Mouse (Mus musculus) limb, embryonic 14.5 days (tissue): Measurements from ENCODE around the gene Gpr162. TPM values are rescaled to one million over a fixed set of nuclear protein-coding genes. Genes with fewer than 3 reads are reported as not detected.
"Not testable (repeated sequence)": the region's sequence is repeated elsewhere in the genome, so short reads cannot be mapped to it uniquely, and the experiment has no call there.

Source experiments
- ATAC-seq: fragments of 200-750 bp; cut with Nextera tagmentation; 2 replicates; pipeline ENCODE4 v1.8.0; 2017; ENCODE audit warnings: low read depth, moderate number of reproducible peaks, moderate TSS enrichment; ENCODE audit not compliant: low FRiP score
- DNase-seq: peaks from one replicate; pipeline ENCODE4 v3.0.0-alpha.2; 2015; ENCODE audit warnings: low spot score
- H3K27ac ChIP-seq: fragments of 300-500 bp; sonication (generic); replicated peaks from 2 replicates; pipeline ENCODE4 v1.5.1; 2014; ENCODE audit warnings: low read depth, mild to moderate bottlenecking, low read length, moderate library complexity, mixed read lengths
- H3K27me3 ChIP-seq: fragments of 300-500 bp; sonication (generic); 2 replicates; pipeline ENCODE4 v1.6.1; 2014; ENCODE audit warnings: low read length, mixed read lengths; ENCODE audit not compliant: control insufficient read depth, insufficient read depth
- H3K36me3 ChIP-seq: fragments of 300-500 bp; sonication (generic); 2 replicates; pipeline ENCODE4 v1.6.1; 2014; ENCODE audit warnings: mild to moderate bottlenecking, low read length, moderate library complexity, mixed read lengths; ENCODE audit not compliant: control insufficient read depth, insufficient read depth
- H3K4me1 ChIP-seq: fragments of 300-500 bp; sonication (generic); 2 replicates; pipeline ENCODE4 v1.6.1; 2014; ENCODE audit warnings: antibody characterized with exemption, low read length, mixed read lengths; ENCODE audit not compliant: control insufficient read depth, insufficient read depth
- H3K4me2 ChIP-seq: fragments of 300-500 bp; sonication (generic); replicated peaks from 2 replicates; pipeline ENCODE4 v1.6.1; 2014; ENCODE audit warnings: low read depth, mild to moderate bottlenecking, low read length, moderate library complexity; ENCODE audit not compliant: severe bottlenecking
- H3K4me3 ChIP-seq: fragments of 300-500 bp; sonication (generic); replicated peaks from 2 replicates; pipeline ENCODE4 v1.5.1; 2014; ENCODE audit warnings: low read length
- H3K9ac ChIP-seq: fragments of 300-500 bp; sonication (generic); 2 replicates; pipeline ENCODE4 v1.6.1; 2014; ENCODE audit warnings: mild to moderate bottlenecking, low read depth, low read length, moderate library complexity; ENCODE audit not compliant: severe bottlenecking
- H3K9me3 ChIP-seq: fragments of 300-500 bp; sonication (generic); 2 replicates; pipeline ENCODE4 v1.6.1; 2016; ENCODE audit warnings: low read length; ENCODE audit not compliant: control insufficient read depth
- POLR2A ChIP-seq: fragments of 200-500 bp; IDR thresholded peaks from 2 replicates; pipeline ENCODE4 v1.8.0; 2012; ENCODE audit warnings: inconsistent platforms, mild to moderate bottlenecking, moderate library complexity, borderline replicate concordance; ENCODE audit not compliant: insufficient read depth, insufficient read length; ENCODE audit errors: extremely low read depth
- WGBS: fragments of 180-500 bp; shearing (Covaris S2); extraction: QIAGEN DNeasy Blood & Tissue Kit; methylation state at CpG from one replicate; pipeline ENCODE4 v1.1.7; 2014; 5-methylcytosine and 5-hydroxymethylcytosine counted together
- polyA plus RNA-seq, 2 experiments: library from polyadenylated mRNA; depleted of rRNA in 1 of 2; stranded (reverse) in 1 of 2; unstranded in 1 of 2; fragments of >200 nt; fragmentation: Nextera tagmentation in 1 of 2; extraction: Ambion mirVana in 1 of 2; gene quantifications; 2 replicates each; pipeline versions ENCODE4 v1.2.1 to v1.2.3; 2012 to 2014

Gene Gpr162
- polyA plus RNA-seq, 2 experiments = 2.1 to 7.5 TPM

DNA sequence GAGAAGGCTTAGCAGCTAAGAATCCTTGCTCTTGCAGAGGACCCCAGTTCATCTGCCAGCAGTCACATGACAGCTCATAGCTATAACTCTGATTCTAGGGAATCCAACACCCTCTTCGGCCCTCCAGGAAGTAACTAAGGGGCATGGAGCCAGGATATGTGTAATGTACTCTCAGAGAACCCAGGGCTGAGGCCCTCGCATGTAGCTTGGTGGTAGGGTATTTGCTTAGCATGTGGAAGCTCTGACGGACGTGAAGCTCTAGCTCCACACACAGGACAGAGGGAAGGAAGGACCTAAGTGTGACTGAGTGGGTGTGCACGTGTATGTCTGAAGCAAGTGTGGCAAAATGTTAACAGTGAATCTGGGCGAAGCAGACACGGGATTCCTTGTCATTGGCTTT is 27.4 kb downstream of the Gpr162 start:
- DNase-seq (no peak), ATAC-seq (no peak)
- Histone ChIP-seq H3K4me3 (no peak overlapping the region), H3K36me3 (peaks cover 34% of the 10 kb centered on the region), H3K4me2 (no peak overlapping the region), H3K9me3 (no peaks in the 10 kb centered on the region), H3K9ac (no peak overlapping the region; the same call in 1 of the 2 replicates), H3K27me3 (no peaks in the 10 kb centered on the region), H3K27ac (no peak overlapping the region), H3K4me1 (peaks cover 7% of the 10 kb centered on the region; the same call in 1 of the 2 replicates)
- 71% methylated on average over 7 of the region's 7 CpGs for WGBS
- no peak for TF ChIP-seq POLR2A

DNA sequence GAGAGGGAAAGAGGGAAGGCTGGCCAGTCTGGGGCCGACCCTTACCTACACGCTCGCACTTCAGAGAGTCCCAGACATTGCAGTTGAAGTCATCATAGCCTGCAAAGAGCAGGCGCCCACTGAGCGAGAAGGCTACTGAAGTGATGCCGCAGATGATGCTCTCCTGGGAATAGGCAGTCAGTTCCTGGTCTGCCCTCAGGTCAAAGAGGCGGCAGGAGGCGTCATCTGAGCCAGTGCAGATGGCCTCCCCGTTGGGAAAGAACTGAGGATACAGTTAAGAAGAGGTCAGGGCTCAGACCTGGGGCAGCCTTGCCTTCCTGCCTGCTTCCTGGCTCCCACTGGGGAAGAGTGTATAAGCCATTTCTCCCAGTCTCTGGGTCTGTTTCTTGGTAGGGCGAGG is 28.3 kb downstream of the Gpr162 start:
- DNase-seq (no peak), ATAC-seq (no peak)
- no peaks in the 10 kb centered on the region for H3K9me3 ChIP-seq
- peaks cover 10% of the 10 kb centered on the region for H3K4me1 ChIP-seq
- H3K27me3 ChIP-seq = no peaks in the 10 kb centered on the region
- no peak overlapping the region for H3K27ac ChIP-seq
- WGBS = 32% methylated on average over 10 of the region's 10 CpGs
- no peak for TF ChIP-seq POLR2A
- H3K4me2 ChIP-seq = no peak overlapping the region
- H3K36me3 ChIP-seq = peaks cover 31% of the 10 kb centered on the region
- no peak overlapping the region for H3K4me3 ChIP-seq
- no peak overlapping the region for H3K9ac ChIP-seq

- no peak overlapping the region for H3K4me3 ChIP-seq
- DNase-seq (no peak), ATAC-seq (no peak)
- no peaks in the 10 kb centered on the region for H3K27me3 ChIP-seq
- no peaks in the 10 kb centered on the region for H3K9me3 ChIP-seq
- no peak overlapping the region for H3K27ac ChIP-seq
- no peak overlapping the region for H3K4me2 ChIP-seq
- H3K36me3 ChIP-seq = peaks cover 31% of the 10 kb centered on the region
- 84% methylated on average over 6 of the region's 6 CpGs for WGBS
- H3K4me1 ChIP-seq = peaks cover 6% of the 10 kb centered on the region; the same call in 1 of the 2 replicates
- TF ChIP-seq POLR2A = no peak
- no peak overlapping the region for H3K9ac ChIP-seq
These were observed 29.2 kb downstream of the Gpr162 start for GRCm38 (mm10) chr6:124834512-124835081.

GRCm38 (mm10) chr6:124831649-124832048 is 32.1 kb downstream of the Gpr162 start:
- DNase-seq (no peak), ATAC-seq (no peak)
- Histone ChIP-seq H3K4me2 (0 out of 2 replicates have a peak overlapping the region, but pooled peaks have one; percentile 90), H3K4me1 (peaks cover 9% of the 10 kb centered on the region; the same call in 1 of the 2 replicates), H3K9me3 (no peaks in the 10 kb centered on the region), H3K9ac (0 out of 2 replicates have a peak overlapping the region, but pooled peaks have one; percentile 25), H3K27me3 (no peaks in the 10 kb centered on the region), H3K27ac (no peak overlapping the region), H3K4me3 (no peak overlapping the region), H3K36me3 (peaks cover 31% of the 10 kb centered on the region)
- TF ChIP-seq POLR2A = no peak
- 89% methylated on average over 8 of the region's 8 CpGs for WGBS

DNA sequence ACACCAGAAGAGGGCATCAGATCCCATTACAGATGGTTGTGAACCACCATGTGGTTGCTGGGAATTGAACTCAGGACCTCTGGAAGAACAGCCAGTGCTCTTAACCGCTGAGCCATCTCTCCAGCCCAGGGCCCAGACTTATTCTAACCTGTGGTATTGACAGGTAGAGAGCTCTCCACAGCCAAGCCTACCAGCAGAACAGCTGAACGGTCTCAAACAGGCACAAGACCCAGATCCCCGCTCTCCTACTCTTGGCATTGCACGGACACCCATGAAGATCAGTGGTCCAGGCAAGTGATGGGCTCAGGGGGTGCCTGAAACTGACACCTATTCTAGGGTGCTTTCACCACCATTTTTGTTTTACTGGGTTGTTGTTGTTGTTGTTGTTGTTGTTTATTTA is 32.6 kb downstream of the Gpr162 start:
- not testable (repeated sequence) for DNase-seq, H3K4me1 ChIP-seq, ATAC-seq, H3K9me3 ChIP-seq, H3K4me3 ChIP-seq, H3K9ac ChIP-seq, H3K27ac ChIP-seq, H3K27me3 ChIP-seq
- H3K4me2 ChIP-seq = peak overlapping the region; percentile 90; the same call in 1 of the 2 replicates
- H3K36me3 ChIP-seq = peaks cover 33% of the 10 kb centered on the region
- 92% methylated on average over 4 of the region's 4 CpGs for WGBS
